Mouse (Mus musculus) lung, embryonic 16.5 days (tissue): ENCODE data around the gene Olig3. TPM values are rescaled to one million over a fixed set of nuclear protein-coding genes. Genes with fewer than 3 reads are reported as not detected.
A peak's percentile ranks its signal among the peaks of the same experiment; 100 is the strongest.

Source experiments
- ATAC-seq: fragments of 200-750 bp; cut with Nextera tagmentation; 2 replicates; pipeline ENCODE4 v1.8.0; 2017; ENCODE audit warnings: low read depth, mild to moderate bottlenecking, moderate library complexity
- H3K27ac ChIP-seq: fragments of 300-500 bp; sonication (generic); 2 replicates; pipeline ENCODE4 v1.5.1; 2014; ENCODE audit warnings: mild to moderate bottlenecking, control low read depth, low read length
- H3K27me3 ChIP-seq: fragments of 300-500 bp; sonication (generic); 2 replicates; pipeline ENCODE4 v1.6.1; 2014; ENCODE audit warnings: low read depth, low read length, mixed read lengths; ENCODE audit not compliant: control insufficient read depth, insufficient read depth
- H3K36me3 ChIP-seq: fragments of 300-500 bp; sonication (generic); 2 replicates; pipeline ENCODE4 v1.6.1; 2014; ENCODE audit warnings: low read length; ENCODE audit not compliant: control insufficient read depth, insufficient read depth
- H3K4me1 ChIP-seq: fragments of 300-500 bp; sonication (generic); replicated peaks from 2 replicates; pipeline ENCODE4 v1.6.1; 2014; ENCODE audit warnings: low read length, mixed read lengths; ENCODE audit not compliant: control insufficient read depth, insufficient read depth
- H3K4me2 ChIP-seq: fragments of 300-500 bp; sonication (generic); 2 replicates; pipeline ENCODE4 v1.6.1; 2014; ENCODE audit warnings: low read depth, low read length, control low read depth
- H3K4me3 ChIP-seq: fragments of 300-500 bp; sonication (generic); 2 replicates; pipeline ENCODE4 v1.5.1; 2014; ENCODE audit warnings: mild to moderate bottlenecking, low read length, control low read depth
- H3K9ac ChIP-seq: fragments of 300-500 bp; sonication (generic); 2 replicates; pipeline ENCODE4 v1.6.1; 2014; ENCODE audit warnings: low read length, control low read depth
- H3K9me3 ChIP-seq: fragments of 300-500 bp; sonication (generic); 2 replicates; pipeline ENCODE4 v1.6.1; 2016; ENCODE audit warnings: low read length; ENCODE audit not compliant: control insufficient read depth
- WGBS: fragments of 180-500 bp; shearing (Covaris S2); extraction: QIAGEN DNeasy Blood & Tissue Kit; methylation state at CpG from one replicate; pipeline ENCODE4 v1.1.7; 2014; 5-methylcytosine and 5-hydroxymethylcytosine counted together
- polyA plus RNA-seq: library from polyadenylated mRNA; unstranded; fragments of >200 nt; fragmentation: Nextera tagmentation; extraction: Ambion mirVana; gene quantifications from 2 replicates; pipeline ENCODE4 v1.2.1, GENCODE M21; 2015

Olig3 gene
- polyA plus RNA-seq, 1 experiment from 2014 or later, result not detected

- Histone ChIP-seq H3K4me2 (no peak overlapping the region), H3K9me3 (no peaks in the 10 kb centered on the region), H3K4me3 (no peak overlapping the region), H3K27me3 (peaks cover 15% of the 10 kb centered on the region), H3K4me1 (no peaks in the 10 kb centered on the region), H3K36me3 (no peaks in the 10 kb centered on the region), H3K9ac (no peak overlapping the region), H3K27ac (no peak overlapping the region)
- WGBS, result 81% methylated on average over 6 of the region's 6 CpGs
- no peak for ATAC-seq
Measured at GRCm38 (mm10) chr10:19344039-19344438, 12.3 kb upstream of the Olig3 start.

GRCm38 (mm10) chr10:19349326-19349725 lies 7.0 kb upstream of the Olig3 start:
- ATAC-seq, result no peak
- no peak overlapping the region for H3K27ac ChIP-seq
- 51% methylated on average over 3 of the region's 3 CpGs for WGBS
- no peaks in the 10 kb centered on the region for H3K36me3 ChIP-seq
- H3K4me2 ChIP-seq, result no peak overlapping the region
- no peaks in the 10 kb centered on the region for H3K4me1 ChIP-seq
- H3K9ac ChIP-seq, result no peak overlapping the region
- no peaks in the 10 kb centered on the region for H3K9me3 ChIP-seq
- no peak overlapping the region for H3K4me3 ChIP-seq
- H3K27me3 ChIP-seq, result peaks cover 38% of the 10 kb centered on the region

GRCm38 (mm10) chr10:19352006-19352877 lies 4.1 kb upstream of the Olig3 start:
- no peak overlapping the region for H3K4me2 ChIP-seq
- no peak overlapping the region for H3K9ac ChIP-seq
- no peaks in the 10 kb centered on the region for H3K36me3 ChIP-seq
- H3K4me1 ChIP-seq, result no peaks in the 10 kb centered on the region
- no peak for ATAC-seq
- no peak overlapping the region for H3K4me3 ChIP-seq
- H3K27ac ChIP-seq, result no peak overlapping the region
- peaks cover 63% of the 10 kb centered on the region for H3K27me3 ChIP-seq
- no peaks in the 10 kb centered on the region for H3K9me3 ChIP-seq
- WGBS, result 3% methylated on average over 24 of the region's 24 CpGs

GRCm38 (mm10) chr10:19352878-19353301 lies 3.4 kb upstream of the Olig3 start:
- H3K4me3 ChIP-seq, result no peak overlapping the region
- 2% methylated on average over 16 of the region's 16 CpGs for WGBS

GRCm38 (mm10) chr10:19353631-19354030 lies 2.7 kb upstream of the Olig3 start:
- Histone ChIP-seq H3K27ac (no peak overlapping the region), H3K27me3 (peaks cover 71% of the 10 kb centered on the region), H3K4me2 (no peak overlapping the region), H3K9me3 (no peaks in the 10 kb centered on the region), H3K4me3 (no peak overlapping the region), H3K4me1 (no peaks in the 10 kb centered on the region), H3K9ac (no peak overlapping the region), H3K36me3 (no peaks in the 10 kb centered on the region)
- ATAC-seq, result no peak
- 4% methylated on average over 5 of the region's 5 CpGs for WGBS

More at GRCm38 (mm10) chr10:19352878-19353301, 3.4 kb upstream of the Olig3 start:
- H3K27me3 ChIP-seq, result peaks cover 66% of the 10 kb centered on the region
- ATAC-seq, result no peak
- no peaks in the 10 kb centered on the region for H3K36me3 ChIP-seq
- H3K9ac ChIP-seq, result no peak overlapping the region
- H3K4me1 ChIP-seq, result no peaks in the 10 kb centered on the region
- H3K27ac ChIP-seq, result no peak overlapping the region
- no peak overlapping the region for H3K4me2 ChIP-seq
- H3K9me3 ChIP-seq, result no peaks in the 10 kb centered on the region

- Histone ChIP-seq H3K4me1 (no peaks in the 10 kb centered on the region), H3K27ac (no peak overlapping the region), H3K4me3 (no peak overlapping the region), H3K9me3 (no peaks in the 10 kb centered on the region), H3K9ac (no peak overlapping the region), H3K36me3 (no peaks in the 10 kb centered on the region), H3K4me2 (no peak overlapping the region), H3K27me3 (peaks cover 76% of the 10 kb centered on the region)
- WGBS, result 9% methylated on average over 6 of the region's 6 CpGs
- ATAC-seq, result no peak
Measured at GRCm38 (mm10) chr10:19354146-19354545, 2.2 kb upstream of the Olig3 start.

- no peaks in the 10 kb centered on the region for H3K4me1 ChIP-seq
- H3K36me3 ChIP-seq, result no peaks in the 10 kb centered on the region
- 4% methylated on average over 8 of the region's 8 CpGs for WGBS
- no peak overlapping the region for H3K4me3 ChIP-seq
- no peak overlapping the region for H3K27ac ChIP-seq
- no peaks in the 10 kb centered on the region for H3K9me3 ChIP-seq
- H3K27me3 ChIP-seq, result peaks cover 85% of the 10 kb centered on the region
- ATAC-seq, result no peak
- no peak overlapping the region for H3K4me2 ChIP-seq
- no peak overlapping the region for H3K9ac ChIP-seq
Measured at GRCm38 (mm10) chr10:19355076-19355475, 1.3 kb upstream of the Olig3 start.

- no peak for ATAC-seq
- Histone ChIP-seq H3K36me3 (no peaks in the 10 kb centered on the region), H3K4me3 (0 out of 2 replicates have a peak overlapping the region, but pooled peaks have one; percentile 4), H3K27me3 (peaks cover 94% of the 10 kb centered on the region), H3K4me2 (no peak overlapping the region), H3K9me3 (no peaks in the 10 kb centered on the region), H3K27ac (no peak overlapping the region), H3K9ac (no peak overlapping the region), H3K4me1 (no peaks in the 10 kb centered on the region)
- WGBS, result under 1% methylated on average over 63 of the region's 63 CpGs
Measured at GRCm38 (mm10) chr10:19356720-19357641, 648 bp downstream of the Olig3 start.

GRCm38 (mm10) chr10:19357848-19358247 lies 1.5 kb downstream of the Olig3 start:
- Histone ChIP-seq H3K36me3 (no peaks in the 10 kb centered on the region), H3K27ac (no peak overlapping the region), H3K4me2 (no peak overlapping the region), H3K9me3 (no peaks in the 10 kb centered on the region), H3K27me3 (peaks cover 93% of the 10 kb centered on the region), H3K4me1 (no peaks in the 10 kb centered on the region; the same call in 1 of the 2 replicates), H3K9ac (no peak overlapping the region), H3K4me3 (no peak overlapping the region)
- no peak for ATAC-seq
- WGBS, result 20% methylated on average over 5 of the region's 5 CpGs
